Mouse (Mus musculus) liver, embryonic 16.5 days (tissue): ENCODE measurements around the gene Asb18. TPM values are rescaled to one million over a fixed set of nuclear protein-coding genes. Genes with fewer than 3 reads are reported as not detected.

ENCODE experiments used
- ATAC-seq: fragments of 200-750 bp; cut with Nextera tagmentation; 2 replicates; pipeline ENCODE4 v1.8.0; 2017; ENCODE audit warnings: low read depth, mild to moderate bottlenecking, moderate number of reproducible peaks, moderate library complexity
- H3K27ac ChIP-seq: fragments of 300-500 bp; sonication (generic); 2 replicates; pipeline ENCODE4 v1.5.1; 2014; ENCODE audit warnings: mild to moderate bottlenecking, low read length
- H3K27me3 ChIP-seq: fragments of 300-500 bp; sonication (generic); 2 replicates; pipeline ENCODE4 v1.6.1; 2014; ENCODE audit warnings: low read depth, low read length, mixed read lengths; ENCODE audit not compliant: control insufficient read depth, insufficient read depth
- H3K36me3 ChIP-seq: fragments of 300-500 bp; sonication (generic); 2 replicates; pipeline ENCODE4 v1.6.1; 2014; ENCODE audit warnings: mild to moderate bottlenecking; ENCODE audit not compliant: control insufficient read depth, insufficient read depth
- H3K4me1 ChIP-seq: fragments of 300-500 bp; sonication (generic); 2 replicates; pipeline ENCODE4 v1.6.1; 2014; ENCODE audit warnings: low read depth, low read length, mixed read lengths; ENCODE audit not compliant: control insufficient read depth
- H3K4me2 ChIP-seq: fragments of 300-500 bp; sonication (generic); 2 replicates; pipeline ENCODE4 v1.6.1; 2014; ENCODE audit warnings: low read depth, low read length, mixed read lengths
- H3K4me3 ChIP-seq: fragments of 300-500 bp; sonication (generic); 2 replicates; pipeline ENCODE4 v1.5.1; 2014; ENCODE audit warnings: low read depth, mild to moderate bottlenecking, low read length
- H3K9ac ChIP-seq: fragments of 300-500 bp; sonication (generic); 2 replicates; pipeline ENCODE4 v1.6.1; 2014; ENCODE audit warnings: low read depth, low read length
- H3K9me3 ChIP-seq: fragments of 300-500 bp; sonication (generic); replicated peaks from 2 replicates; pipeline ENCODE4 v1.6.1; 2016; ENCODE audit warnings: low read length; ENCODE audit not compliant: control insufficient read depth
- WGBS: fragments of 180-500 bp; shearing (Covaris S2); extraction: QIAGEN DNeasy Blood & Tissue Kit; methylation state at CpG from one replicate; pipeline ENCODE4 v1.1.7; 2014; ENCODE audit not compliant: insufficient replicate concordance; 5-methylcytosine and 5-hydroxymethylcytosine counted together
- polyA plus RNA-seq: library from polyadenylated mRNA; unstranded; fragments of >200 nt; fragmentation: Nextera tagmentation; extraction: Ambion mirVana; gene quantifications from 2 replicates; pipeline ENCODE4 v1.2.1, GENCODE M21; 2015

The Asb18 gene
- polyA plus RNA-seq, 1 experiment from 2014 or later: 0.02 TPM

DNA sequence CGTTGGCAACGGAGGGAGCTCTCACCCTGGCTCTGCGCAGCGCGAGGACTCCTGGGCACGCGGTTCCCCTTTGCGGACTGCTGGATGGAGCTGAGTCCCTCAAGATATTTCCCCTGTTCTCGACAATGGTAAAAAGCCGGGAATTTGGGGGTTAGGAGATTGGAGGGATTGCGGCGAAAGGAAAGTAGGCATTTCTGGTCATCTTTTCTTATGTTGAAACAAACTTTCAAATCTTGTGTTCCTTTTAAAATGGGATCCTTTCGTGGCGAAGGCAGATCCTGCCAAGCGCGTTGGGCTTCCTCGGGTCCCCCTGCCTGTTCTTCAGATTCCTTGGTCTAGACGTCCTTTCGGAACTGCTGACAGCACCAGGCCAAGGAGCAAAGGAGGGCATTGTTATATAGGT, 82.4 kb downstream of the Asb18 start:
- no peak for ATAC-seq
- H3K27me3 ChIP-seq: peaks cover 92% of the 10 kb centered on the region
- H3K9me3 ChIP-seq: no peaks in the 10 kb centered on the region
- H3K27ac ChIP-seq: no peak overlapping the region
- WGBS: 30% methylated on average over 19 of the region's 19 CpGs
- no peak overlapping the region for H3K4me2 ChIP-seq
- H3K36me3 ChIP-seq: no peaks in the 10 kb centered on the region
- H3K9ac ChIP-seq: no peak overlapping the region
- no peak overlapping the region for H3K4me3 ChIP-seq
- no peaks in the 10 kb centered on the region; the same call in 1 of the 2 replicates for H3K4me1 ChIP-seq

DNA sequence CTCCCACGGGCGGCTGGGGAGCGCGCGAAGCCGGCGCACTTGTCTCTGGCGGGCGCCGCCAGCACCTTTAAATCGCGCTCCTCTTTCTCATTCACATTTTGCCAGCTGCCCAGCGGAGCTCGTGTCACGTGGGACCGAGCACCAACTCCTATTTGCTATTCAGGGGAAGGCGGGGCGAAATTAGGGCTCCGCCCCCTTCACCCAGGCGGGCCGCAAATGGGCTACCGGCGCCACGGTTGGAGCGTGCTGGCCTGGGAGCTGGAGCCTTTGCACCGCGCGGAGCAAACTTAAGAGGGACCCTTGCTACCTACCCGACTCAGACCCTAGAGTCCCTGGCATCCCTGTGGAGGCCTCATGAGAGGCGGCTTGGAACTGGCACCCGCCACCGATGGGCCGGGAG, 83.3 kb downstream of the Asb18 start, which contains the start of gene Gbx2:
TSS of gene Gbx2 (minus strand) at position 60 of the 400 bp plus-strand sequence.
- under 1% methylated on average over 33 of the region's 33 CpGs for WGBS
- H3K4me2 ChIP-seq: peak within 1 kb of the TSS; percentile 48
- H3K36me3 ChIP-seq: no peaks in the 10 kb centered on the region
- 0 out of 2 replicates have a peak, but pooled peaks have one; percentile 35 for ATAC-seq
- no peak within 1 kb of the TSS for H3K27ac ChIP-seq
- no peaks in the 10 kb centered on the region; the same call in 1 of the 2 replicates for H3K4me1 ChIP-seq
- H3K9me3 ChIP-seq: no peaks in the 10 kb centered on the region
- H3K9ac ChIP-seq: no peak within 1 kb of the TSS
- H3K4me3 ChIP-seq: peak within 1 kb of the TSS; percentile 43
- H3K27me3 ChIP-seq: peaks cover 92% of the 10 kb centered on the region

DNA sequence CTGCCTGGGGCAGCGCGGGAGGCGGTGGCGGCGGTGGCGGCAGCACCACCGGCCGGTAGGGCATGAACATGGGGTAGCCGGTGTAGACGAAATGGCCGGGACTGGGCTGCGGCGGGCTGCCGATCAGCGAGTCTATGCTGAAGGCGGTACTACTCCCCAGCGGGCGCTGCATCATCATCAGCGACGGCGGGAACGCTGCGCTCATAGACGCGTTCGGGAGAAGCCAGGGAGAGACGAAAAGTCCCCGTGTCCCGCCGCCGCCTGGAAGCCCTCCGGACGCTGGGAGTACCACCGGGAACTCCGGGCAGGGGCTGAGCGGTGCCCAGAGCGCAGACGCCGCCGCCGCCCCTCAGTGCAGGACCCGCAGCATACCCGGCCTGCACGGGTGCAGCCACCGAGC, 83.9 kb downstream of the Asb18 start:
- WGBS: under 1% methylated on average over 44 of the region's 45 CpGs
- Histone ChIP-seq H3K27me3 (peaks cover 92% of the 10 kb centered on the region), H3K36me3 (no peaks in the 10 kb centered on the region), H3K9ac (no peak overlapping the region), H3K9me3 (no peaks in the 10 kb centered on the region), H3K4me1 (no peaks in the 10 kb centered on the region; the same call in 1 of the 2 replicates), H3K4me3 (peak overlapping the region; percentile 43), H3K27ac (no peak overlapping the region), H3K4me2 (peak overlapping the region; percentile 48)
- ATAC-seq: no peak

DNA sequence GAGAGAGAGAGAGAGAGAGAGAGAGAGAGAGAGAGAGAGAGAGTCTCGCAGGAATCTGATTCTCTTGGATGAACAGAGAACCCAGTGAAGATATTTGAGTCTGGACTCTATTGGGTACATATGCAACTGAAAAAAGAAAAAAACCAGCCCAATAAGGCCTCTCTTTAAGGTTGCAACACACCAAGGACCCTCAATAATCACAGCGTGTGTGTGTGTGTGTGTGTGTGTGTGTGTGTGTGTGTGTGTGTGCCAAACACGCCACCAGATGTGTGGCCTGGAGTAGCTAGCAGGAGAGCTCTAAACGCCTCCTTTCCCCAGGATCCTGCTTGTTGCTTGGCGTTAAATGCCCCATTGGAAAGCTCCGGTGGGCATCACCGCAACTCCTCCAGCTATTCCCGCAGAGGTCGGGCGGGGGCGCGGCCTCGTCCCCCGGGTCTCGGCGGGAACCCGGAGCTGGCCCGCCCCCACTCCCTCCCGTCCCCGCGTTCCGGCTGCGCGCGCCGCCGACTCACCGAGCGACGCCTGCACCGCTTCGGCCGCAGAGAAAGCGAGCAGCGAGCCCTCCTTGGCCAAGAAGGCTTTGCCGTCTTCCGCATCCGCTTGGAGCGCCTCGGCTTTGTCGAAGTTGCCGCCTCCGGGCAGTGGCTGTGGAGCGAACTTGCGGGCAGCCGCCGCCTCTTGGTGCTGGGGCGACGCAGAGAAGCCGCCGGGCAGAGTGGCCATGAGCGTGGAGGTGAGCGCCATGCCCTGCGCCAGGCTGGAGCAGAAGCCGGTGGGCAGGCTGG, 84.6 kb downstream of the Asb18 start:
- H3K4me1 ChIP-seq: no peaks in the 10 kb centered on the region; the same call in 1 of the 2 replicates
- no peak for ATAC-seq
- no peak overlapping the region for H3K9ac ChIP-seq
- peaks cover 93% of the 10 kb centered on the region for H3K27me3 ChIP-seq
- 1% methylated on average over 55 of the region's 55 CpGs for WGBS
- peak overlapping the region; percentile 48 for H3K4me2 ChIP-seq
- H3K27ac ChIP-seq: no peak overlapping the region
- peak overlapping the region; percentile 43 for H3K4me3 ChIP-seq
- H3K9me3 ChIP-seq: no peaks in the 10 kb centered on the region
- H3K36me3 ChIP-seq: no peaks in the 10 kb centered on the region

DNA sequence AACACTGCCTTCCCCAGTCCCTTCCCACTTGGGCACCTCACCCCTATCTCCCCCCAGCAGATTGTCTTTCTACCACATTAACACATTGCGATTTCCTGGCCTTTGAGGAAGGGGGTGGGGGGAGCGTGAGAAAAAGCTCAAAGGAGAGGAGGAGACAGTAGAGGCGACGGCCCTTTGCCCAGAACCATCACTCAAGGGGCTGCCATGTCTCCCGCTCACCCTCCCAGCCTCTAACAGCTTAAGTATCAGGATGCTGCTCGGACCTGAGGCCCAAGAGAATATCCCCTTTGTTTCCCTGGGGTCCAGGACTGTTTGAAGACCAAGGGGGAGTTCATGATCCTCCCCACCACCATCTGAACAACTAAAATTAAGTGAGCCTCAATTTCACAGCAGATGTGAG, 85.3 kb downstream of the Asb18 start:
- 0% methylated on average over 6 of the region's 6 CpGs for WGBS
- Histone ChIP-seq H3K27me3 (peaks cover 97% of the 10 kb centered on the region), H3K4me3 (no peak overlapping the region)

DNA sequence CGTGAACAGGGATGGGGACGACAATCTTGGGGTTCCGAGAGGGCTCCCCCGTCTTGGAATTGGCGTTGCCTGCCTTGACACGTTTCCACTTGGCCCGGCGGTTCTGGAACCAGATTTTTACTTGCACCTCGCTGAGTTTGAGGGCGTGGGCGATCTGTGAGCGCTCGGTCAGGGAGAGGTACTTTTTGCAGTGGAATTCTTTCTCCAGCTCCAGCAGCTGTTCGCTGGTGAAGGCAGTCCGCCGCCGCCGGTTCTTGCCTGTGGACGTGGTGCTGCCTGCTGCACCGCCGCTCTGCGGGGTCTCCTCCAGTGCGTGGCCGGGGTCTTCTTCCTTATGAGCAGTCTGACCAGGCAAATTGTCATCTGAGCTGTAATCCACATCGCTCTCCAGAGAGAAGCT, 85.8 kb downstream of the Asb18 start:
- H3K27ac ChIP-seq: no peak overlapping the region
- H3K4me1 ChIP-seq: no peaks in the 10 kb centered on the region; the same call in 1 of the 2 replicates
- no peak overlapping the region for H3K9ac ChIP-seq
- WGBS: 21% methylated on average over 25 of the region's 25 CpGs
- H3K27me3 ChIP-seq: peaks cover 97% of the 10 kb centered on the region
- H3K4me3 ChIP-seq: no peak overlapping the region
- H3K9me3 ChIP-seq: no peaks in the 10 kb centered on the region
- no peak for ATAC-seq
- H3K36me3 ChIP-seq: no peaks in the 10 kb centered on the region
- H3K4me2 ChIP-seq: no peak overlapping the region

More for the DNA sequence above, 85.3 kb downstream of the Asb18 start:
- no peaks in the 10 kb centered on the region for H3K9me3 ChIP-seq
- no peak overlapping the region for H3K4me2 ChIP-seq
- no peaks in the 10 kb centered on the region; the same call in 1 of the 2 replicates for H3K4me1 ChIP-seq
- H3K27ac ChIP-seq: no peak overlapping the region
- H3K36me3 ChIP-seq: no peaks in the 10 kb centered on the region
- no peak for ATAC-seq
- no peak overlapping the region for H3K9ac ChIP-seq

DNA sequence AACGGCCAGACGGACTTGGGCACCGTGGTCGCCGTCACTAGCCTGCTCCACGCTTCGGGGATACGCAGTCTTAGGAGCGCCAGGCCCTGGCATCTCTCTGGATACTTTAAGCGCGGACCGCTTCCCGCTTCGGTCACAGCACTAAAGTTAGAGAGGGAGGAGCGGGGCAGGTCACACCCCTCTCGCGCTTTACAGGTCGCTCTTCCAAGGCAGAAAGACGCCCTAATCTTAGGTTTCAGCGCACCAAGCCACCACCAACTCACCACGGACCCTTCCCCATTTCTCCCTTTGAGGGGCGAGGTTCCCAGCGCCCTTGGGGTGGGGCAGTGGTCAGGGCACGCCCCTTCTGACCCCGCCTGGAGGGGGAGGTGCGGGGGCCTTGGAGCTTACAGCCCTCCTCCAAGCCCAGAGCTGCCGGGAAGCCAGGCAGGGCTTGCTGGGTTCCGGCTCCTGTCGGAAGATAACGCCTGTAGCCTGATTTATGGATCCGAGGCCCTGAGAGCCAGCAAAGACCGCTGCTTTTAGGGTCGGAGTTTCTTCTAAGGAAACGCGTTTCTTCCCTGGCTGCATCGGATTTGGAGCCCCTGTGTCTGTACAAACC, 87.3 kb downstream of the Asb18 start:
- H3K27ac ChIP-seq: no peak overlapping the region
- WGBS: 2% methylated on average over 36 of the region's 36 CpGs
- no peak overlapping the region for H3K9ac ChIP-seq
- ATAC-seq: no peak
- H3K9me3 ChIP-seq: no peaks in the 10 kb centered on the region
- peaks cover 99% of the 10 kb centered on the region for H3K27me3 ChIP-seq
- peak overlapping the region; percentile 38 for H3K4me3 ChIP-seq
- no peaks in the 10 kb centered on the region for H3K36me3 ChIP-seq
- H3K4me2 ChIP-seq: peak overlapping the region; percentile 44
- no peaks in the 10 kb centered on the region; the same call in 1 of the 2 replicates for H3K4me1 ChIP-seq

DNA sequence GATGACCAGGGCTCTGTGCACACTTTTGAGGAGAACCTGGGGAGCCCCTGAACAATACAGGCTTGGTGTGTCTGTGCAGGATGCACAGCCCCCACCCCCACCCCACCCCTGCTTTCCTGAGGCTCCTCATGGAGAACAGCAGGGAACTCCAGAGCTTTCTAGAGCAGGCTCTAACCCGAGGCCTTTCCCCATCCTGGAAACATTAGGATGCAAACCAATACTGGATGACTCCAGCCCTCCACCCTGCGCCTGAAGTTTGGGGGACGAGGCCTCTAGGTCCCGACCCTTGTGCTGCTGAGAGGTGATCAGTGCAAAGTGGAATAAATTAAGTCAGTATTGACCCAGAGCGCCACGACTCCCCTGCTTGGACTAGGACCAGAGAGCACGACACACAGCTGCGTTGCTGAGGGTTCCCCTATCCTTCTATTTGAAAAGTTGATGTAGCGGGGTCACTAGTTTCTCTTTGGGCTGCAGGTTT, 87.8 kb downstream of the Asb18 start:
- no peak overlapping the region for H3K9ac ChIP-seq
- no peak overlapping the region for H3K27ac ChIP-seq
- H3K27me3 ChIP-seq: peaks cover 99% of the 10 kb centered on the region
- H3K9me3 ChIP-seq: no peaks in the 10 kb centered on the region
- WGBS: 27% methylated on average over 9 of the region's 9 CpGs
- H3K4me1 ChIP-seq: no peaks in the 10 kb centered on the region; the same call in 1 of the 2 replicates
- no peak for ATAC-seq
- H3K4me2 ChIP-seq: peak overlapping the region; percentile 44
- H3K36me3 ChIP-seq: no peaks in the 10 kb centered on the region
- H3K4me3 ChIP-seq: peak overlapping the region; percentile 38
